Mouse (Mus musculus) heart, embryonic 16.5 days (tissue): Measurements from ENCODE around the gene Rps6ka3. TPM values are rescaled to one million over a fixed set of nuclear protein-coding genes. Genes with fewer than 3 reads are reported as not detected.

ENCODE experiments used
- ATAC-seq: fragments of 200-750 bp; cut with Nextera tagmentation; replicated peaks from 2 replicates; pipeline ENCODE4 v1.8.0; 2017; ENCODE audit warnings: moderate number of reproducible peaks; ENCODE audit not compliant: insufficient read depth, low FRiP score; ENCODE audit errors: extremely low read depth
- H3K27ac ChIP-seq: fragments of 300-500 bp; sonication (generic); 2 replicates; pipeline ENCODE4 v1.5.1; 2014; ENCODE audit warnings: mild to moderate bottlenecking, low read length, control low read depth, moderate library complexity
- H3K27me3 ChIP-seq: fragments of 300-500 bp; sonication (generic); 2 replicates; pipeline ENCODE4 v1.6.1; 2014; ENCODE audit warnings: low read length, mixed read lengths; ENCODE audit not compliant: control insufficient read depth, insufficient read depth
- H3K36me3 ChIP-seq: fragments of 300-500 bp; sonication (generic); 2 replicates; pipeline ENCODE4 v1.6.1; 2014; ENCODE audit not compliant: control insufficient read depth, insufficient read depth
- H3K4me1 ChIP-seq: fragments of 300-500 bp; sonication (generic); 2 replicates; pipeline ENCODE4 v1.6.1; 2014; ENCODE audit warnings: low read length, mixed read lengths; ENCODE audit not compliant: control insufficient read depth, insufficient read depth
- H3K4me2 ChIP-seq: fragments of 300-500 bp; sonication (generic); 2 replicates; pipeline ENCODE4 v1.6.1; 2014; ENCODE audit warnings: low read depth, mild to moderate bottlenecking, control low read depth, low read length
- H3K4me3 ChIP-seq: fragments of 300-500 bp; sonication (generic); 2 replicates; pipeline ENCODE4 v1.5.1; 2014; ENCODE audit warnings: mild to moderate bottlenecking, control low read depth, low read length
- H3K9ac ChIP-seq: fragments of 300-500 bp; sonication (generic); 2 replicates; pipeline ENCODE4 v1.6.1; 2014; ENCODE audit warnings: low read length, control low read depth
- H3K9me3 ChIP-seq: fragments of 300-500 bp; sonication (generic); replicated peaks from 2 replicates; pipeline ENCODE4 v1.6.1; 2016; ENCODE audit warnings: low read length; ENCODE audit not compliant: control insufficient read depth
- WGBS: fragments of 180-500 bp; shearing (Covaris S2); extraction: QIAGEN DNeasy Blood & Tissue Kit; methylation state at CpG from one replicate; pipeline ENCODE4 v1.1.7; 2014; 5-methylcytosine and 5-hydroxymethylcytosine counted together
- polyA plus RNA-seq: library from polyadenylated mRNA; unstranded; fragments of >200 nt; fragmentation: Nextera tagmentation; extraction: Ambion mirVana; gene quantifications from 2 replicates; pipeline ENCODE4 v1.2.1, GENCODE M21; 2015

Rps6ka3 gene
- polyA plus RNA-seq, 1 experiment from 2014 or later = 5.7 TPM

- Histone ChIP-seq H3K27me3 (no peaks in the 10 kb centered on the region), H3K4me2 (no peak overlapping the region), H3K4me3 (no peak overlapping the region), H3K9me3 (no peaks in the 10 kb centered on the region), H3K36me3 (no peaks in the 10 kb centered on the region), H3K9ac (no peak overlapping the region), H3K4me1 (no peaks in the 10 kb centered on the region), H3K27ac (no peak overlapping the region)
- 83% methylated on average over 1 of the region's 1 CpGs for WGBS
- no peak for ATAC-seq
These were observed 85.8 kb downstream of the Rps6ka3 start for GRCm38 (mm10) chrX:159295879-159296278.

- Histone ChIP-seq H3K9me3 (no peaks in the 10 kb centered on the region), H3K4me3 (no peak overlapping the region), H3K36me3 (no peaks in the 10 kb centered on the region), H3K9ac (no peak overlapping the region), H3K27ac (peak overlapping the region; percentile 59; the same call in 1 of the 2 replicates), H3K4me2 (no peak overlapping the region), H3K4me1 (no peaks in the 10 kb centered on the region), H3K27me3 (no peaks in the 10 kb centered on the region)
- no peak for ATAC-seq
- 54% methylated on average over 11 of the region's 11 CpGs for WGBS
These were observed 92.5 kb downstream of the Rps6ka3 start for GRCm38 (mm10) chrX:159302349-159303311.

GRCm38 (mm10) chrX:159315293-159315692 lies 105.2 kb downstream of the Rps6ka3 start:
- WGBS = 76% methylated on average over 7 of the region's 7 CpGs
- Histone ChIP-seq H3K27ac (no peak overlapping the region), H3K4me3 (no peak overlapping the region), H3K9me3 (no peaks in the 10 kb centered on the region), H3K4me2 (no peak overlapping the region), H3K27me3 (no peaks in the 10 kb centered on the region), H3K9ac (no peak overlapping the region), H3K4me1 (no peaks in the 10 kb centered on the region), H3K36me3 (peaks cover 1% of the 10 kb centered on the region; the same call in 1 of the 2 replicates)
- no peak for ATAC-seq

- no peaks in the 10 kb centered on the region for H3K27me3 ChIP-seq
- ATAC-seq = no peak
- WGBS = 22% methylated on average over 8 of the region's 8 CpGs
- H3K36me3 ChIP-seq = peaks cover 2% of the 10 kb centered on the region; the same call in 1 of the 2 replicates
- no peak overlapping the region for H3K27ac ChIP-seq
- no peak overlapping the region for H3K4me3 ChIP-seq
- H3K4me1 ChIP-seq = no peaks in the 10 kb centered on the region
- H3K9me3 ChIP-seq = no peaks in the 10 kb centered on the region
- H3K4me2 ChIP-seq = no peak overlapping the region
- H3K9ac ChIP-seq = no peak overlapping the region
These were observed 111.2 kb downstream of the Rps6ka3 start for GRCm38 (mm10) chrX:159321342-159321741.

- Histone ChIP-seq H3K4me1 (no peaks in the 10 kb centered on the region), H3K4me2 (no peak overlapping the region), H3K9me3 (no peaks in the 10 kb centered on the region), H3K27me3 (no peaks in the 10 kb centered on the region), H3K27ac (no peak overlapping the region), H3K9ac (no peak overlapping the region), H3K36me3 (peaks cover 11% of the 10 kb centered on the region), H3K4me3 (no peak overlapping the region)
- 88% methylated on average over 3 of the region's 3 CpGs for WGBS
- ATAC-seq = no peak
These were observed 154.4 kb downstream of the Rps6ka3 start for GRCm38 (mm10) chrX:159364506-159364905.

GRCm38 (mm10) chrX:159371831-159372752 lies 162.0 kb downstream of the Rps6ka3 start, which contains the start of gene Eif1ax:
Gene Eif1ax, plus strand, starts transcription at chrX:159372178.
- Histone ChIP-seq H3K27ac (peak within 1 kb of the TSS; percentile 90), H3K4me1 (0 out of 2 replicates have a peak, but pooled peaks cover 5% of the 10 kb centered on the region), H3K9ac (peak within 1 kb of the TSS; percentile 83), H3K4me2 (peak within 1 kb of the TSS; percentile 67), H3K4me3 (peak within 1 kb of the TSS; percentile 77), H3K27me3 (no peaks in the 10 kb centered on the region), H3K9me3 (no peaks in the 10 kb centered on the region), H3K36me3 (no peaks in the 10 kb centered on the region)
- 14% methylated on average over 54 of the region's 76 CpGs for WGBS
- ATAC-seq = peak; percentile 99

GRCm38 (mm10) chrX:159372753-159373144 lies 162.6 kb downstream of the Rps6ka3 start:
- peaks cover 2% of the 10 kb centered on the region; the same call in 1 of the 2 replicates for H3K36me3 ChIP-seq
- peak overlapping the region; percentile 67 for H3K4me2 ChIP-seq
- ATAC-seq = no peak
- H3K9me3 ChIP-seq = no peaks in the 10 kb centered on the region
- WGBS = 14% methylated on average over 9 of the region's 9 CpGs
- H3K27ac ChIP-seq = peak overlapping the region; percentile 90
- peak overlapping the region; percentile 77 for H3K4me3 ChIP-seq
- H3K4me1 ChIP-seq = 0 out of 2 replicates have a peak, but pooled peaks cover 5% of the 10 kb centered on the region
- H3K27me3 ChIP-seq = no peaks in the 10 kb centered on the region
- peak overlapping the region; percentile 83 for H3K9ac ChIP-seq

- 68% methylated on average over 9 of the region's 9 CpGs for WGBS
- Histone ChIP-seq H3K9me3 (no peaks in the 10 kb centered on the region), H3K4me3 (no peak overlapping the region), H3K4me2 (no peak overlapping the region), H3K27ac (no peak overlapping the region), H3K36me3 (no peaks in the 10 kb centered on the region; the same call in 1 of the 2 replicates), H3K27me3 (no peaks in the 10 kb centered on the region), H3K4me1 (no peaks in the 10 kb centered on the region), H3K9ac (no peak overlapping the region)
- ATAC-seq = no peak
These were observed 177.0 kb downstream of the Rps6ka3 start for GRCm38 (mm10) chrX:159387105-159387504.
